Mouse (Mus musculus): ENCODE data around the gene Rassf4. TPM values are rescaled to one million over a fixed set of nuclear protein-coding genes. Genes with fewer than 3 reads are reported as not detected.

The Rassf4 gene
- total and polyA plus RNA-seq, 3 experiments = 0.08 TPM; not detected in 1

GRCm38 (mm10) chr6:116649811-116650210, 23.9 kb downstream of the Rassf4 start:
- Histone ChIP-seq H3K27me3 (ENCODE audit: control insufficient read depth in 1 of 2, insufficient read depth in 2 of 2, low read length in 2 of 2) (no peaks in the 10 kb centered on the region), H3K27ac (ENCODE audit: control insufficient read depth, low read depth, low read length) (no peak overlapping the region), H3K9me3 (replicated peaks; ENCODE audit: insufficient read depth, low read length) (no peaks in the 10 kb centered on the region), H3K4me3 (ENCODE audit: control insufficient read depth in 1 of 2, insufficient read depth in 1 of 2, low read depth in 2 of 2, low read length in 2 of 2) (no peak overlapping the region), H3K9ac (ENCODE audit: control insufficient read depth, low read depth, low read length, poor library complexity, severe bottlenecking) (no peak overlapping the region), H3K36me3 (ENCODE audit: control insufficient read depth in 1 of 2, insufficient read depth in 2 of 2, low read length in 2 of 2) (no peaks in the 10 kb centered on the region), H3K79me2 (ENCODE audit: control insufficient read depth, insufficient read depth, low read length, poor library complexity) (no peaks in the 10 kb centered on the region), H3K4me1 (ENCODE audit: control insufficient read depth in 1 of 2, insufficient read depth in 2 of 2, low read length in 2 of 2) (no peaks in the 10 kb centered on the region)
- no peak for DNase-seq (ENCODE audit: low read depth, low spot score)
- no peak for TF ChIP-seq MAFK (IDR thresholded peaks at IDR 0.05; ENCODE audit: borderline replicate concordance, low read depth, low read length)
- TF ChIP-seq MYC (IDR thresholded peaks at IDR 0.05; ENCODE audit: low read depth, low read length) = no peak
- no peak for TF ChIP-seq GATA1 (IDR thresholded peaks at IDR 0.05; ENCODE audit: low read depth, low read length)
- no peak for TF ChIP-seq CTCF (IDR thresholded peaks at IDR 0.05 in 2 of 3, conservative IDR thresholded peaks at IDR 0.05 in 1 of 3; ENCODE audit: control insufficient read depth in 1 of 3, insufficient read depth in 1 of 3, low read depth in 2 of 3, low read length in 3 of 3, poor library complexity in 1 of 3, severe bottlenecking in 1 of 3)
- no peak for TF ChIP-seq USF1 (IDR thresholded peaks at IDR 0.05; ENCODE audit: low read depth, low read length)
- TF ChIP-seq HCFC1 (IDR thresholded peaks at IDR 0.05; ENCODE audit: low read depth, low read length) = no peak
- no peak for TF ChIP-seq EP300 (IDR thresholded peaks at IDR 0.05; ENCODE audit: low read depth in 1 of 2, low read length in 2 of 2)
- no peak for TF ChIP-seq MXI1 (IDR thresholded peaks at IDR 0.05; ENCODE audit: low read depth, low read length)
- no peak for TF ChIP-seq SIN3A (IDR thresholded peaks at IDR 0.05; ENCODE audit: low read length)
- no peak for TF ChIP-seq KAT2A (conservative IDR thresholded peaks at IDR 0.05; ENCODE audit: low read depth, low read length)
- TF ChIP-seq RAD21 (IDR thresholded peaks at IDR 0.05; ENCODE audit: low read depth, low read length) = no peak
- TF ChIP-seq POLR2A (IDR thresholded peaks at IDR 0.05; ENCODE audit: control insufficient read depth in 1 of 2, insufficient read depth in 1 of 2, low read depth in 1 of 2, low read length in 2 of 2, poor library complexity in 1 of 2) = no peak
- TF ChIP-seq ZC3H11A (IDR thresholded peaks at IDR 0.05; ENCODE audit: low read depth, low read length) = no peak
- TF ChIP-seq TBP (IDR thresholded peaks at IDR 0.05; ENCODE audit: low read depth, low read length) = no peak
- no peak for TF ChIP-seq TCF12 (IDR thresholded peaks at IDR 0.05; ENCODE audit: low read depth, low read length)
- no peak for TF ChIP-seq MAX (IDR thresholded peaks at IDR 0.05; ENCODE audit: low read length)
- TF ChIP-seq BHLHE40 (IDR thresholded peaks at IDR 0.05; ENCODE audit: borderline replicate concordance, low read depth, low read length) = no peak

GRCm38 (mm10) chr6:116647763-116648162, 26.0 kb downstream of the Rassf4 start:
- Histone ChIP-seq H3K4me1 (ENCODE audit: control insufficient read depth in 1 of 2, insufficient read depth in 2 of 2, low read length in 2 of 2) (no peaks in the 10 kb centered on the region), H3K36me3 (ENCODE audit: control insufficient read depth in 1 of 2, insufficient read depth in 2 of 2, low read length in 2 of 2) (no peaks in the 10 kb centered on the region), H3K9me3 (replicated peaks; ENCODE audit: insufficient read depth, low read length) (no peaks in the 10 kb centered on the region), H3K27me3 (ENCODE audit: control insufficient read depth in 1 of 2, insufficient read depth in 2 of 2, low read length in 2 of 2) (no peaks in the 10 kb centered on the region), H3K27ac (ENCODE audit: control insufficient read depth, low read depth, low read length) (no peak overlapping the region), H3K79me2 (ENCODE audit: control insufficient read depth, insufficient read depth, low read length, poor library complexity) (no peaks in the 10 kb centered on the region), H3K9ac (ENCODE audit: control insufficient read depth, low read depth, low read length, poor library complexity, severe bottlenecking) (no peak overlapping the region), H3K4me3 (ENCODE audit: control insufficient read depth in 1 of 2, insufficient read depth in 1 of 2, low read depth in 2 of 2, low read length in 2 of 2) (no peak overlapping the region)
- no peak for DNase-seq (ENCODE audit: low read depth, low spot score)
- no peak for TF ChIP-seq POLR2AphosphoS5 (IDR thresholded peaks at IDR 0.05; ENCODE audit: borderline replicate concordance, low read depth, low read length)

All from MEL (cell line).